Mouse (Mus musculus) forebrain, postnatal 0 days (tissue): ENCODE measurements at regions not wholly inside any gene's neighbourhood (a gene's known extent, or its start where the extent isn't known, plus 50 kb on each side); places are given as distances from the start of the nearest gene placed in this dataset.
A peak's percentile ranks its signal among the peaks of the same experiment; 100 is the strongest.

Experiments
- ATAC-seq: fragments of 200-750 bp; cut with Nextera tagmentation; 2 replicates; pipeline ENCODE4 v1.8.0; 2017; ENCODE audit warnings: mild to moderate bottlenecking, moderate library complexity
- DNase-seq: peaks from one replicate; pipeline ENCODE4 v3.0.0-alpha.2; 2015
- H3K27ac ChIP-seq: fragments of 300-500 bp; sonication (generic); 2 replicates; pipeline ENCODE4 v1.5.1; 2014; ENCODE audit warnings: low read depth, mild to moderate bottlenecking, antibody characterized with exemption, low read length, moderate library complexity, mixed read lengths
- H3K27me3 ChIP-seq: fragments of 300-500 bp; sonication (generic); 2 replicates; pipeline ENCODE4 v1.6.1; 2014; ENCODE audit warnings: mild to moderate bottlenecking, low read length, mixed read lengths; ENCODE audit not compliant: insufficient read depth
- H3K36me3 ChIP-seq: fragments of 300-500 bp; sonication (generic); 2 replicates; pipeline ENCODE4 v1.6.1; 2014; ENCODE audit warnings: mild to moderate bottlenecking, moderate library complexity; ENCODE audit not compliant: insufficient read depth
- H3K4me1 ChIP-seq: fragments of 300-500 bp; sonication (generic); 2 replicates; pipeline ENCODE4 v1.6.1; 2014; ENCODE audit warnings: antibody characterized with exemption; ENCODE audit not compliant: insufficient read depth
- H3K4me2 ChIP-seq: fragments of 300-500 bp; sonication (generic); 2 replicates; pipeline ENCODE4 v1.6.1; 2014; ENCODE audit warnings: low read depth, mild to moderate bottlenecking, moderate library complexity
- H3K4me3 ChIP-seq: fragments of 300-500 bp; sonication (generic); 2 replicates; pipeline ENCODE4 v1.5.1; 2014; ENCODE audit warnings: low read depth, low read length, mixed read lengths
- H3K9ac ChIP-seq: fragments of 300-500 bp; sonication (generic); 2 replicates; pipeline ENCODE4 v1.6.1; 2014; ENCODE audit warnings: mild to moderate bottlenecking
- H3K9me3 ChIP-seq: fragments of 300-500 bp; sonication (generic); 2 replicates; pipeline ENCODE4 v1.6.1; 2016; ENCODE audit warnings: low read length
- CTCF ChIP-seq: sonication (generic); IDR thresholded peaks from 2 replicates; pipeline ENCODE4 v1.5.1; 2016; ENCODE audit warnings: antibody characterized with exemption, control low read depth, low read depth
- WGBS: fragments of 180-500 bp; shearing (Covaris S2); extraction: QIAGEN DNeasy Blood & Tissue Kit; methylation state at CpG from one replicate; pipeline ENCODE4 v1.1.7; 2014; 5-methylcytosine and 5-hydroxymethylcytosine counted together

DNA sequence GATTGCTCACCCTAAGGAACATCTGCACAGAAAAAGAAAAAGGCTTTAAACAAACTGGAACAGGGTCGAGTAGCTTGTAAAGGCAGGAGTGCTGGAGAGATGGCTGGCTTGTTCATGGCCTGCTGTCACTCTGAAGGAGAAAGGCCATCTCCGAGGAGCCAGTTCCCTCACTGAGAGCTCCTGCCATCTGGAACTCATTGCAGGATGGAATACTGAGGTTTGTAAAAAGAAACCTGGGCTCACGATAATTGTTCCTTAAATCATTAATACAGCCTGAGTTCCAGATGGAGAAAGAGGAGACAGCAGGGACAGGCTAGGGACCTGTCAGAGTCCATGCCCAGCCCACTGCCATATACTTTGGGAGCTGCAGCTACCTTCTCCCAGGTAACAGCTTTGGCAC, 100.8 kb upstream of the Gm12830 start:
- no peak for ATAC-seq
- Histone ChIP-seq H3K4me2 (no peak overlapping the region), H3K27ac (no peak overlapping the region), H3K36me3 (no peaks in the 10 kb centered on the region), H3K4me3 (no peak overlapping the region), H3K27me3 (no peaks in the 10 kb centered on the region), H3K9me3 (no peaks in the 10 kb centered on the region), H3K9ac (no peak overlapping the region), H3K4me1 (no peaks in the 10 kb centered on the region)
- WGBS = 78% methylated on average over 3 of the region's 3 CpGs
- no peak for DNase-seq
- TF ChIP-seq CTCF = no peak

DNA sequence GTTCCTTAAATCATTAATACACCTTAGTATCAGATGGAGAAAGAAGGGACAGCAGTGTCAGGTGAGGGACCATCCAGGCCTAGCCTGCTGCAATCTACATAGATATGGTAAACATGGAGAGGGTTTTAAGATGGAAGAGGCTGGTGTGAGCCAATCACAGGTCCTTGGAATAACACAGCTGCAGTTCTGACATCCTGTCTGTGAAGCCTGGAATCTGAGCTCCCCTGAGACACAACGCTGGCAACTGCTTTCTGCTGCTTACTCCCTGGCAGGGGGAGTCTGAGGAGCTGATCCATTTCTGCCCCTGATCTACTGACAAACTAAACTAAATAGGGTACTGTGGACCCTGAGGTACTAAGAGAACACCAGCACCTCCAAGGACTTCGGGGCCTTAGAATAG, 100.1 kb upstream of the Gm12830 start:
- Histone ChIP-seq H3K27ac (no peak overlapping the region), H3K4me3 (no peak overlapping the region), H3K4me2 (no peak overlapping the region), H3K9me3 (no peaks in the 10 kb centered on the region), H3K9ac (no peak overlapping the region), H3K27me3 (no peaks in the 10 kb centered on the region), H3K4me1 (no peaks in the 10 kb centered on the region), H3K36me3 (no peaks in the 10 kb centered on the region)
- WGBS = 74% methylated on average over 2 of the region's 2 CpGs
- ATAC-seq (no peak), DNase-seq (no peak)
- TF ChIP-seq CTCF = no peak

DNA sequence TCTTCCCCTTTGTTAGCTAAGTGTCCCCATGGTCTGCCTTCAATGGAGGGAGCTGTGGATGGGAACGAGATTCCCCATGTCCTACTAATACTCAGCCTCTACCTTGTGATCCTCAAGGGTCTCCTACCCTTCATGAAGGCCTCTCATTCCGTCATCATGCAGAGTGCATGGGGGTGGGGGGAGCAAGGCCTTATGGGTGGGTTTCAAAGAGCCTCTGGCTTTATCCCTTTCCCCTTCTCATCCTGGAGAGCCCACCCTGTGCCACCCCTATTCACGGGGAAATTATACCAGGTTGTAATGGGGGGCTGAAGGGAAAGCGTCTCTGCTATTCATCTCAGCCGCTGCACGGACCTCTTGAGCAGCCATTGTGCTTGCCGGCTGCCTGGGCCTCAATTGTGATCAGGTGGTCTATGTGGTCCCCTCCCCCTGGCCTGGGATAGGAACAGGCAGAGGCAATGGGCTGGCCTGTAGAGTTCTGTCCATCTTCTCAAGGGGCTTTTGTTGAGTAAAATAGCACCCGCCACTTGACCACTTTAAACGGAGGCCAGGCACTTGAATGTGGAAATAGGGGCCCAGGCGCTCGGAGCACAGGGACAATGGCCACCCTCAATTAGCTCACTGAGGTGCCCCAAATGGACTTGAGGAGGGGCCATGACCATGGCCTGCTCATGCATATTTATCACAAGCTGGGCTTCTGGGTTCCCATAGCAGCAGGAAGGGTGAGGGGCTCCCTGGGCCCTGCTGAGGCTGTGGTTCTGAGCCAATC, 93.1 kb upstream of the Gm12830 start:
- H3K9ac ChIP-seq = no peak overlapping the region
- no peak overlapping the region for H3K4me2 ChIP-seq
- no peak for TF ChIP-seq CTCF
- no peaks in the 10 kb centered on the region for H3K27me3 ChIP-seq
- DNase-seq = peak; percentile 13
- H3K36me3 ChIP-seq = no peaks in the 10 kb centered on the region
- H3K9me3 ChIP-seq = no peaks in the 10 kb centered on the region
- H3K4me1 ChIP-seq = no peaks in the 10 kb centered on the region
- ATAC-seq = peak; percentile 85
- no peak overlapping the region for H3K4me3 ChIP-seq
- H3K27ac ChIP-seq = no peak overlapping the region
- 41% methylated on average over 11 of the region's 11 CpGs for WGBS

DNA sequence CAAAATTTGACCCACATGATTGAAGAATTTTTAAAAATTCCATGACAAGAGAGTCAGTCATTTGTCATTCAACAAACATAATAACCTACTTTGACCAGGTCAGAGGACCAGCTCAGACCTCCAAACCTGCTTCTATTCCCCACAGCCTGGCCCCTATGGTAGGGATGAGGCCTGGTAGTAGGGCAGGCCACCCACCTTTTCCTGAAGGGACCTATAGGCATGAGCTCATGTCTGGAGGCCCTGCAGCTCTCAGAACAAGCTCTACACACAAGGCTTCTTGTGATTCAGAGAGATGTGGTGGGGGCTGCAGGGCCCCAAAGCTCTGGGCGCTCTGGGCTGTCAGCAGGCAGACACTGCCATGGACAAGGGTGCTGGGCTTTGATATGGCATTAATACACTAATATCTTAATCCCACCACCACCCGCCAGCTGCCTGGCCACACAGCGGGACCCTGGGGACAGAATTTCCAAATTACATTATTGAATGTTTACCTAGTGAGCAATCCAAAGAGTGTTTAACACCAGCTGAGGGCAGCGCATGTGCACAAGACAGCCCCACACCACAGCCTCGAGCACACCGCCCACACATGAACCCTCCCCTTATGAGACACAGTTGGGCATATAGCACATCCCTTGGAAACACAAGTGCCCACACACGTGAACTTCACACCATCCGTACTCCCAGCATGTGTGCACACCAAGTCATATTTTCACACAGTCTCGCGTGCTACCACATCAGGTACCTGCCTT, 88.1 kb upstream of the Gm12830 start:
- ATAC-seq (no peak), DNase-seq (no peak)
- Histone ChIP-seq H3K36me3 (no peaks in the 10 kb centered on the region), H3K4me3 (no peak overlapping the region), H3K27me3 (no peaks in the 10 kb centered on the region), H3K27ac (no peak overlapping the region), H3K9me3 (no peaks in the 10 kb centered on the region), H3K4me2 (no peak overlapping the region), H3K9ac (no peak overlapping the region), H3K4me1 (no peaks in the 10 kb centered on the region)
- WGBS = 88% methylated on average over 10 of the region's 10 CpGs
- TF ChIP-seq CTCF = no peak

DNA sequence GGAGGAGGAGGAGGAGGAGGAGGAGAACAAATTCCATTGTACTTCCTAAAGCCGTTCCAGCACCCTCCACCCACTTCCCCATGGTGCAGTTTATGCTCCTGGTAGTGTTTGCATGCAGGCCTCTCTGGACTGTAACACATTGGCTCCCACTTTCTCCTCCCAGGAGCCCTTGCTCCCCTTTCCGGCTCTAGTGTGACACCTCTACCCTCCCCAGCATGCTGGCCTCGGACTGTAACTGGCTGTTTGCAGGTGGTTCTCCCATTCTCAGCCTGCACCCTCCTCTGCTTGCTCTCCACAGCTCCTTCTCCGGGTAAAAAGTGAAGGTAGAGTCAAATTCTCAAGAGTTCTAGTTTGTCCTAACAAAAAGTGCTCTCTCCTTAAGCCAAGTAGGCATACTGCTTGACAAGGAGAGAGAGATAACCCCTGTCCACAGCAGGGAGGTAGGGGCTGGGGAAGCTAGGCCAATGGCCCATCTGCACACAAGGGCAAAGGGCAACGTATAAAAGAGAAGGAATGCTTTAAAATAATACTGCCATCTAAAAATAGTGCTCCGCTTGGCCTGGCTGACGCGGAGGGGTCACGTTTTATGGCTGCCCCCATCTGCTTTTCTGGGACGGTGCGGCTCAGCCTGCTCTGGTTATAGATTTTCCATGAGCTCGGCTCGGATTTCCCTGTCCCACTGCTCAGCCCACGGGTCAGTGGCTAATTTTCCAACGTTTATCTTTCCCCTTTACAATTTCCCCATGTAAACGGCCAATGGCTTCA, 82.4 kb upstream of the Gm12830 start:
- Histone ChIP-seq H3K27me3 (no peaks in the 10 kb centered on the region), H3K9ac (no peak overlapping the region), H3K27ac (no peak overlapping the region), H3K36me3 (no peaks in the 10 kb centered on the region), H3K4me2 (no peak overlapping the region), H3K4me3 (no peak overlapping the region), H3K4me1 (no peaks in the 10 kb centered on the region), H3K9me3 (no peaks in the 10 kb centered on the region)
- no peak for TF ChIP-seq CTCF
- WGBS = 74% methylated on average over 16 of the region's 16 CpGs
- no peak for DNase-seq
- ATAC-seq = no peak

DNA sequence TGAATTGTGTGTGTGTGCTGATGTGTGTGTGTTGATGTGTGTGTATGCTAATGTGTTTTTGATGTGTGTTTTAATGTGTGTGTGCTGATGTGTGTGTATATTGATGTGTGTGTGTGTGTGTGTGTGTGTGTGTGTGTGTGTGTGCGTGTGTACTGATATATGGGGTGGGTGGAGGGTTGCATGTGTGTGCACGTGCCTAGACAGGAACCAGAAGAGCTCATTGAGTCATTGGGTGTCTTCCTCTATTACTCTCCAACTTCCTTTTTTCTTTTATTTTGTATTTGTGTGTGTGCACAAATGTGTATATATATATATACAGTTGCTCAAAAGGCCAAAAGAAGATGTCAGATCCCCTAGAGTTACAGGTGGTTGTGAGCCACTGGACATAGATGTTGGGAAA, 73.4 kb upstream of the Gm12830 start:
- H3K4me3 ChIP-seq = no peak overlapping the region

DNA sequence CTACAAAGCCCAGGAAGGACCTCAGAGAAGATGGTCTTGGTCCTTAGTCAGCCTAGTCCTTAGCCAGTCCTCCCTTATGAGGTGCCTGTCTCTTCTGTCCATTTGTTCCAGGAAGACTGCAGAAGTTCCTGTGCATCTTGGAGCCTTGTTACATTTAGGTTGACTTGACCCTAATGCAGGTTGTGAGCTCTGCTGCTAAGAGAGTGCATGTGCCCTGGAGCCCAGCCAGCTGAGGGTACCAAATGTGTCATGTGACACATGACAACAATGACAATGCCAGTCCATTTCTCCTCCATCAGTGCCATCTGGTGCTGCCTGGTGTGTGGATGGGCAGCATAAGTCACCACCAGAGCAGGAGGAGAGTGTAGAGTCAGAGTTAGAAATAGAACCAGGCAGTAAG, 61.7 kb upstream of the Gm12830 start:
- no peaks in the 10 kb centered on the region for H3K4me1 ChIP-seq
- DNase-seq (no peak), ATAC-seq (no peak)
- no peak for TF ChIP-seq CTCF
- H3K9ac ChIP-seq = no peak overlapping the region
- no peak overlapping the region for H3K4me2 ChIP-seq
- H3K4me3 ChIP-seq = no peak overlapping the region
- H3K9me3 ChIP-seq = no peaks in the 10 kb centered on the region
- H3K36me3 ChIP-seq = no peaks in the 10 kb centered on the region
- H3K27me3 ChIP-seq = no peaks in the 10 kb centered on the region
- H3K27ac ChIP-seq = no peak overlapping the region

More for the DNA sequence above, 73.4 kb upstream of the Gm12830 start:
- Histone ChIP-seq H3K4me1 (no peaks in the 10 kb centered on the region), H3K27me3 (no peaks in the 10 kb centered on the region), H3K27ac (no peak overlapping the region), H3K9me3 (no peaks in the 10 kb centered on the region), H3K9ac (no peak overlapping the region), H3K36me3 (no peaks in the 10 kb centered on the region), H3K4me2 (no peak overlapping the region)
- TF ChIP-seq CTCF = no peak
- no peak for ATAC-seq
- 78% methylated on average over 2 of the region's 2 CpGs for WGBS
- no peak for DNase-seq
